Mouse (Mus musculus) liver, embryonic 14.5 days (tissue): ENCODE data around the gene Smg8. TPM values are rescaled to one million over a fixed set of nuclear protein-coding genes. Genes with fewer than 3 reads are reported as not detected.
A peak's percentile ranks its signal among the peaks of the same experiment; 100 is the strongest.

Experiments used
- ATAC-seq: fragments of 200-750 bp; cut with Nextera tagmentation; 2 replicates; pipeline ENCODE4 v1.8.0; 2017; ENCODE audit warnings: moderate number of reproducible peaks, mild to moderate bottlenecking, moderate library complexity; ENCODE audit not compliant: insufficient read depth
- DNase-seq, 3 experiments: peaks; one replicate each; pipeline ENCODE4 v3.0.0-alpha.2; 2012 to 2013; ENCODE audit warnings: low read depth in 3 of 3, low spot score in 3 of 3
- H3K27ac ChIP-seq: fragments of 300-500 bp; sonication (generic); 2 replicates; pipeline ENCODE4 v1.5.1; 2014; ENCODE audit warnings: moderate library complexity, mild to moderate bottlenecking, control low read depth, inconsistent platforms
- H3K27me3 ChIP-seq: fragments of 300-500 bp; sonication (generic); 2 replicates; pipeline ENCODE4 v1.6.1; 2014; ENCODE audit warnings: mild to moderate bottlenecking, low read length, moderate library complexity; ENCODE audit not compliant: control insufficient read depth, insufficient read depth
- H3K36me3 ChIP-seq: fragments of 300-500 bp; sonication (generic); replicated peaks from 2 replicates; pipeline ENCODE4 v1.6.1; 2014; ENCODE audit warnings: low read depth; ENCODE audit not compliant: control insufficient read depth, insufficient read depth
- H3K4me1 ChIP-seq, 2 experiments: fragments of 200-500 bp in 1 of 2; fragments of 300-500 bp in 1 of 2; sonication (generic) in 1 of 2; replicated peaks; 2 replicates each; pipeline ENCODE4 v1.6.1; 2012 to 2014; ENCODE audit warnings: antibody characterized with exemption in 1 of 2, inconsistent platforms in 1 of 2, low read length in 1 of 2; ENCODE audit not compliant: control insufficient read depth in 2 of 2, insufficient read depth in 2 of 2
- H3K4me2 ChIP-seq: fragments of 300-500 bp; sonication (generic); 2 replicates; pipeline ENCODE4 v1.6.1; 2014; ENCODE audit warnings: low read depth, mild to moderate bottlenecking, control low read depth, moderate library complexity
- H3K4me3 ChIP-seq, 2 experiments: fragments of 200-500 bp in 1 of 2; fragments of 300-500 bp in 1 of 2; sonication (generic) in 1 of 2; 2 replicates each; pipeline ENCODE4 v1.5.1; 2012 to 2014; ENCODE audit warnings: low read depth in 2 of 2, low read length in 2 of 2, mild to moderate bottlenecking in 2 of 2, control low read depth in 1 of 2, inconsistent platforms in 1 of 2, moderate library complexity in 1 of 2; ENCODE audit not compliant: insufficient read depth in 1 of 2
- H3K9ac ChIP-seq: fragments of 300-500 bp; sonication (generic); replicated peaks from 2 replicates; pipeline ENCODE4 v1.6.1; 2014; ENCODE audit warnings: mild to moderate bottlenecking, control low read depth, moderate library complexity
- H3K9me3 ChIP-seq: fragments of 300-500 bp; sonication (generic); 2 replicates; pipeline ENCODE4 v1.6.1; 2016; ENCODE audit warnings: low read length, mixed read lengths; ENCODE audit not compliant: control insufficient read depth
- CTCF ChIP-seq: IDR thresholded peaks from 2 replicates; pipeline ENCODE4 v1.5.1; 2016; ENCODE audit warnings: antibody characterized with exemption, low read depth, control low read depth
- EP300 ChIP-seq: IDR thresholded peaks from 2 replicates; pipeline ENCODE4 v1.6.1; 2016; ENCODE audit warnings: antibody characterized with exemption, low read depth
- WGBS: fragments of 180-500 bp; shearing (Covaris S2); extraction: QIAGEN DNeasy Blood & Tissue Kit; methylation state at CpG from one replicate; pipeline ENCODE4 v1.1.7; 2014; ENCODE audit not compliant: insufficient replicate concordance; 5-methylcytosine and 5-hydroxymethylcytosine counted together
- microRNA counts: library from miRNA; unstranded; fragments of <30 nt; microRNA quantifications from one replicate; lab custom pipeline; 2016
- microRNA-seq: library from miRNA; unstranded; fragments of <30 nt; microRNA quantifications from one replicate; pipeline ENCODE4, GENCODE M21; 2016
- polyA plus RNA-seq, 2 experiments: library from polyadenylated mRNA; depleted of rRNA in 1 of 2; stranded (reverse) in 1 of 2; unstranded in 1 of 2; fragments of >200 nt; fragmentation: Nextera tagmentation in 1 of 2; extraction: Ambion mirVana in 1 of 2; gene quantifications; 2 replicates each; pipeline versions ENCODE4 v1.2.1 to v1.2.3; 2012 to 2014

Smg8 gene
- polyA plus RNA-seq, 2 experiments, result 6.2 to 7.3 TPM

GRCm38 (mm10) chr11:87046968-87047367 lies 39.6 kb downstream of the Smg8 start:
- Histone ChIP-seq H3K4me3 (no peak overlapping the region), H3K27me3 (no peaks in the 10 kb centered on the region), H3K9me3 (no peaks in the 10 kb centered on the region), H3K36me3 (no peaks in the 10 kb centered on the region), H3K27ac (no peak overlapping the region), H3K9ac (no peak overlapping the region), H3K4me2 (no peak overlapping the region), H3K4me1 (peaks cover 0 to 8% of the 10 kb centered on the region in 2 experiments; a peak in 1 of 4 replicates)
- WGBS, result 54% methylated on average over 5 of the region's 5 CpGs
- DNase-seq (peak in 1 of 3 experiments; percentile 82), ATAC-seq (no peak)
- TF ChIP-seq EP300 (no peak), CTCF (no peak)

GRCm38 (mm10) chr11:87043052-87043451 lies 43.5 kb downstream of the Smg8 start:
- H3K4me1 ChIP-seq, result peaks cover 0 to 8% of the 10 kb centered on the region in 2 experiments; a peak in 1 of 4 replicates
- WGBS, result 54% methylated on average over 3 of the region's 3 CpGs
- no peaks in the 10 kb centered on the region for H3K9me3 ChIP-seq
- TF ChIP-seq CTCF (no peak), EP300 (no peak)
- H3K27ac ChIP-seq, result no peak overlapping the region
- no peak overlapping the region for H3K4me3 ChIP-seq
- H3K36me3 ChIP-seq, result no peaks in the 10 kb centered on the region
- no peak overlapping the region for H3K4me2 ChIP-seq
- ATAC-seq, result no peak
- no peak for DNase-seq
- H3K9ac ChIP-seq, result no peak overlapping the region
- H3K27me3 ChIP-seq, result no peaks in the 10 kb centered on the region

- Histone ChIP-seq H3K4me1 (no peaks in the 10 kb centered on the region), H3K9ac (no peak overlapping the region), H3K27ac (no peak overlapping the region), H3K27me3 (no peaks in the 10 kb centered on the region), H3K4me2 (no peak overlapping the region), H3K9me3 (no peaks in the 10 kb centered on the region), H3K4me3 (no peak overlapping the region), H3K36me3 (no peaks in the 10 kb centered on the region)
- ATAC-seq (no peak), DNase-seq (no peak)
- TF ChIP-seq EP300, result no peak
- TF ChIP-seq CTCF, result no peak
- WGBS, result 75% methylated on average over 9 of the region's 9 CpGs
Observed at GRCm38 (mm10) chr11:87039307-87039963, 47.1 kb downstream of the Smg8 start.

GRCm38 (mm10) chr11:87036180-87036579 lies 50.4 kb downstream of the Smg8 start:
- no peak overlapping the region for H3K27ac ChIP-seq
- TF ChIP-seq EP300, result no peak
- TF ChIP-seq CTCF, result peak; percentile 68
- no peaks in the 10 kb centered on the region for H3K36me3 ChIP-seq
- 49% methylated on average over 4 of the region's 4 CpGs for WGBS
- DNase-seq, result no peak
- no peaks in the 10 kb centered on the region for H3K4me1 ChIP-seq
- no peak for ATAC-seq
- H3K9ac ChIP-seq, result no peak overlapping the region
- H3K9me3 ChIP-seq, result no peaks in the 10 kb centered on the region
- H3K27me3 ChIP-seq, result no peaks in the 10 kb centered on the region
- H3K4me2 ChIP-seq, result no peak overlapping the region
- H3K4me3 ChIP-seq, result no peak overlapping the region

- no peaks in the 10 kb centered on the region for H3K9me3 ChIP-seq
- ATAC-seq (no peak), DNase-seq (no peak)
- no peak overlapping the region for H3K27ac ChIP-seq
- H3K36me3 ChIP-seq, result no peaks in the 10 kb centered on the region
- H3K4me3 ChIP-seq, result no peak overlapping the region
- no peaks in the 10 kb centered on the region for H3K27me3 ChIP-seq
- 33% methylated on average over 3 of the region's 3 CpGs for WGBS
- TF ChIP-seq EP300 (no peak), CTCF (no peak)
- no peak overlapping the region for H3K9ac ChIP-seq
- no peak overlapping the region for H3K4me2 ChIP-seq
- H3K4me1 ChIP-seq, result 0 out of 4 replicates have a peak, but pooled peaks cover 0 to 2% of the 10 kb centered on the region in 2 experiments
Observed at GRCm38 (mm10) chr11:87028212-87028611, 58.4 kb downstream of the Smg8 start.

MicroRNAs encoded within 50 kb of the gene (microRNA counts, 519-probe panel; counts per million panel counts)
- 6,557 counts per million, percentile 58 among the panel's probes with 10 or more counts for microRNA mmu-miR-301a (lab: Ali Mortazavi, UCI)

Small RNA genes within 50 kb of the gene (microRNA-seq; reads per million reads assigned to microRNA genes)
- gene Mir301, result 1,029 reads per million, percentile 73 among the genes with 10 or more reads in this experiment

Other genes starting within 250 kb of the Smg8 start
- 0.55 and 0.70 TPM in 2 replicates for gene Ypel2, start 93.1 kb downstream of the Smg8 start, polyA plus RNA-seq (2012; rRNA removed)
- gene Ypel2, start 93.1 kb downstream of the Smg8 start, polyA plus RNA-seq (2014; fragmentation: Nextera tagmentation; extraction: Ambion mirVana), result 0.83 and 0.94 TPM in 2 replicates
- 1.3 and 1.5 TPM in 2 replicates for gene Gdpd1, start 12.7 kb downstream of the Smg8 start, polyA plus RNA-seq (2012; rRNA removed)
- 5.0 and 6.0 TPM in 2 replicates for gene Gdpd1, start 12.7 kb downstream of the Smg8 start, polyA plus RNA-seq (2014; fragmentation: Nextera tagmentation; extraction: Ambion mirVana)
- 6.8 and 9.7 TPM in 2 replicates for gene Prr11, start 21.9 kb upstream of the Smg8 start, polyA plus RNA-seq (2012; rRNA removed)
- gene Prr11, start 21.9 kb upstream of the Smg8 start, polyA plus RNA-seq (2014; fragmentation: Nextera tagmentation; extraction: Ambion mirVana), result 7.4 and 8.4 TPM in 2 replicates
- gene Ska2, start 22.5 kb upstream of the Smg8 start, polyA plus RNA-seq (2012; rRNA removed), result 12.9 and 18.5 TPM in 2 replicates
- 23.8 and 24.2 TPM in 2 replicates for gene Ska2, start 22.5 kb upstream of the Smg8 start, polyA plus RNA-seq (2014; fragmentation: Nextera tagmentation; extraction: Ambion mirVana)
- 5.9 and 7.9 TPM in 2 replicates for gene Trim37, start 40.3 kb upstream of the Smg8 start, polyA plus RNA-seq (2012; rRNA removed)
- gene Trim37, start 40.3 kb upstream of the Smg8 start, polyA plus RNA-seq (2014; fragmentation: Nextera tagmentation; extraction: Ambion mirVana), result 21.1 and 22.9 TPM in 2 replicates